Mouse (Mus musculus) limb, embryonic 13.5 days (tissue): ENCODE measurements around the gene Col19a1. TPM values are rescaled to one million over a fixed set of nuclear protein-coding genes. Genes with fewer than 3 reads are reported as not detected.

Source experiments
- ATAC-seq: fragments of 200-750 bp; cut with Nextera tagmentation; 2 replicates; pipeline ENCODE4 v1.8.0; 2017; ENCODE audit warnings: low read depth, moderate number of reproducible peaks, moderate TSS enrichment; ENCODE audit not compliant: low FRiP score
- H3K27ac ChIP-seq: fragments of 300-500 bp; sonication (generic); 2 replicates; pipeline ENCODE4 v1.5.1; 2015; ENCODE audit warnings: inconsistent platforms, mild to moderate bottlenecking, moderate library complexity
- H3K27me3 ChIP-seq: fragments of 300-500 bp; sonication (generic); 2 replicates; pipeline ENCODE4 v1.6.1; 2015; ENCODE audit warnings: mild to moderate bottlenecking, inconsistent platforms
- H3K36me3 ChIP-seq: fragments of 300-500 bp; sonication (generic); 2 replicates; pipeline ENCODE4 v1.6.1; 2015; ENCODE audit warnings: inconsistent platforms, mild to moderate bottlenecking, moderate library complexity
- H3K4me1 ChIP-seq: fragments of 300-500 bp; sonication (generic); 2 replicates; pipeline ENCODE4 v1.6.1; 2015; ENCODE audit warnings: inconsistent platforms
- H3K4me2 ChIP-seq: fragments of 300-500 bp; sonication (generic); replicated peaks from 2 replicates; pipeline ENCODE4 v1.6.1; 2015; ENCODE audit warnings: inconsistent platforms, mild to moderate bottlenecking, moderate library complexity
- H3K4me3 ChIP-seq: fragments of 300-500 bp; sonication (generic); 2 replicates; pipeline ENCODE4 v1.5.1; 2015; ENCODE audit warnings: moderate library complexity, mild to moderate bottlenecking, inconsistent platforms
- H3K9ac ChIP-seq: fragments of 300-500 bp; sonication (generic); 2 replicates; pipeline ENCODE4 v1.6.1; 2015; ENCODE audit warnings: mild to moderate bottlenecking, inconsistent platforms
- H3K9me3 ChIP-seq: fragments of 300-500 bp; sonication (generic); 2 replicates; pipeline ENCODE4 v1.6.1; 2016; ENCODE audit warnings: inconsistent platforms
- WGBS: fragments of 180-500 bp; shearing (Covaris S2); methylation state at CpG from one replicate; pipeline ENCODE4 v1.1.7; 2015; 5-methylcytosine and 5-hydroxymethylcytosine counted together
- polyA plus RNA-seq: library from polyadenylated mRNA; unstranded; fragments of >200 nt; fragmentation: Nextera tagmentation; extraction: Ambion mirVana; gene quantifications from 2 replicates; pipeline ENCODE4 v1.2.1, GENCODE M21; 2015

Col19a1 gene
- polyA plus RNA-seq, 1 experiment from 2014 or later, result 6.5 TPM

DNA sequence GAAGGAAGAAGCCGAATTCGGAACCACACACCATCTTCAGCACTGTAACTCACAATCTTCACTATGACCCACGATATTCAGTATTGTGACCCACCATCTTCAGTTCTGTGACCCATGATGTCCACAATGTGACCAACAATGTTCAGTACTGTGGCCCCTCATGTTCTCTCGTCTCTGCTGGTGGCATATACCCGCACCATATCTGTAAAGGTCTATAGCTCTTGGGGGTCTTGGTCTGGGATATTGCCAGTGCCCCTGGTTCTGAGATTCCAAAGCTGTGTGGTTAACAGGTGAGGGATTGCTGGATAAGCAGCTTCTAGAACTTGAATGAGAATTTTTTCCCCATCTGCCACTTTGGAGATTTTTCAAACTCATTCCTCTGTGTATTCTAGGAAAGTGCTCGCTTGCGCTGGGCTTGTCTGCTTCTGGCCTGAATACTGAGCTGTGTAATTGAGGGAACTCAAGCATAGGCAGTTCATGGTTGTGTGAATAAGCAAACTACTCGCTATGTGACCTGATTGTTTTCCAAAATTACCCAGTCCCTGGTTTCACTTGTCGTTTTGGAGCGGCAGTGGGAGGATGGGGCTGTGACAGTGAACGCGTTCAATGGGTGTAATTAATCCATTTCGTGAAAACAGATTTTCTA lies 225.2 kb downstream of the Col19a1 start:
- no peaks in the 10 kb centered on the region for H3K27me3 ChIP-seq
- no peak overlapping the region for H3K4me2 ChIP-seq
- ATAC-seq, result no peak
- H3K4me3 ChIP-seq, result no peak overlapping the region
- no peaks in the 10 kb centered on the region for H3K36me3 ChIP-seq
- WGBS, result 87% methylated on average over 13 of the region's 13 CpGs
- no peaks in the 10 kb centered on the region for H3K4me1 ChIP-seq
- no peaks in the 10 kb centered on the region for H3K9me3 ChIP-seq
- no peak overlapping the region for H3K27ac ChIP-seq
- no peak overlapping the region for H3K9ac ChIP-seq

- Histone ChIP-seq H3K9ac (no peak overlapping the region), H3K4me1 (no peaks in the 10 kb centered on the region), H3K4me3 (no peak overlapping the region), H3K27ac (no peak overlapping the region), H3K9me3 (no peaks in the 10 kb centered on the region), H3K4me2 (no peak overlapping the region), H3K27me3 (no peaks in the 10 kb centered on the region), H3K36me3 (no peaks in the 10 kb centered on the region)
- ATAC-seq, result no peak
- WGBS, result 79% methylated on average over 13 of the region's 13 CpGs
Measured at GRCm38 (mm10) chr1:24349462-24350217, 237.6 kb downstream of the Col19a1 start.

DNA sequence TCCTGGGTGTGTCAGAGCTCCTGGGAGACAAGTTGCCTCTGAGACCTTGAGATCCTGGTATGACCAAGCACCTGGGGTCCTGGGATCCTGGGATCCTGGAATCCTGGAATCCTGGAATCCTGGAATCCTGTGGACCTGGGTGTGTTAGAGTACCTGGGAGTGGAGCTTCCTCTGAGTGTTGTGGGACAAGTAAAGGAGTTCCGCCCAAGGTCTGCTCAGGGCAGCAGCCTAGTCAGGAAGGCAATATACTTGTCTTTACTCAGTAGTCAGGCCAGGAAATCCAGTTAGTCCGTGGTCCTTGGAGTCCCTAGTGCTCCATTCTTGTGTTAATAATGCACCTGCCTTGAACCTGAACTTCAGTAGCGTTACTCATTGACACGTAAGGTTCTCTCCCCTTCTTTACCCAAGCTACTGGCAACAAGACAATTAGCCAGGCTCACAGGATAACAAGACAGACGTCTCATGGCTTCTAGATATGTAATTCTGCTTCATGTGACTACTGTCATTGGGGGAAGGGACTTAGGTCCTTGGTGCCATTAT lies 239.6 kb downstream of the Col19a1 start:
- Histone ChIP-seq H3K9ac (no peak overlapping the region), H3K4me2 (no peak overlapping the region), H3K36me3 (no peaks in the 10 kb centered on the region), H3K9me3 (no peaks in the 10 kb centered on the region), H3K27me3 (no peaks in the 10 kb centered on the region), H3K4me1 (no peaks in the 10 kb centered on the region), H3K4me3 (no peak overlapping the region), H3K27ac (no peak overlapping the region)
- no peak for ATAC-seq
- 77% methylated on average over 5 of the region's 5 CpGs for WGBS

- Histone ChIP-seq H3K4me2 (no peak overlapping the region), H3K4me1 (no peaks in the 10 kb centered on the region), H3K9me3 (no peaks in the 10 kb centered on the region), H3K9ac (no peak overlapping the region), H3K27ac (no peak overlapping the region), H3K27me3 (no peaks in the 10 kb centered on the region), H3K36me3 (no peaks in the 10 kb centered on the region), H3K4me3 (no peak overlapping the region)
- 85% methylated on average over 10 of the region's 10 CpGs for WGBS
- no peak for ATAC-seq
Measured at GRCm38 (mm10) chr1:24337556-24338275, 249.6 kb downstream of the Col19a1 start.

GRCm38 (mm10) chr1:24336051-24336450 lies 251.2 kb downstream of the Col19a1 start:
- no peak overlapping the region for H3K9ac ChIP-seq
- no peak overlapping the region for H3K4me2 ChIP-seq
- no peak overlapping the region for H3K27ac ChIP-seq
- ATAC-seq, result no peak
- no peaks in the 10 kb centered on the region for H3K27me3 ChIP-seq
- H3K36me3 ChIP-seq, result no peaks in the 10 kb centered on the region
- WGBS, result 68% methylated on average over 3 of the region's 3 CpGs
- H3K4me1 ChIP-seq, result no peaks in the 10 kb centered on the region
- no peaks in the 10 kb centered on the region for H3K9me3 ChIP-seq
- H3K4me3 ChIP-seq, result no peak overlapping the region

DNA sequence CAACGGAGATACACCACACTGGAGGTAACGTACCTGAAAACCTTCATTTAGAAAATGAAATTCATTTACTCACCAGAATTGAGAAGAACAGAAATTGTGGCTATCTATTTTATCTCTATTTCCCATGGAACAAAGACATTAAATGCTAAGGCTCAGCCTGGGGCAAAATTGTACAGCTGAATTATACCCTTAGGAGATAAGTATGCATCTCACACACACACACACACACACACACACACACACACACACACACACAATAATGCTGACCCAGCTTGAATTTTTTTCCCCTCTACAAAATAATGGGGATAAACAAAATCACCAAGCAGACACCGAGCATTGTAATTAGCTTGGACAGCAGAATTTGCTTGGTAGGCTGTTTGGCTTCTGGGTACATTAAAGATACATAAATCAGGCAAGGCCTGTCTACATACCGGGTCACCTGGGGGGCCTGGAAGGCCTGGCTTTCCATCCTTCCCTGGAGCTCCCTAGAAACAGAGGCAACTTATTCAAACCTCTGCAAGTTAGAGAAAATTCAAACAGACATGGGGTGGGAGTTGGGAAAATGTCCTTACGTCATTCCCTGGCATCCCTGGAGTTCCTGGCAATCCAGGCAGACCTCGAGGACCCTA lies 270.2 kb downstream of the Col19a1 start:
- H3K9me3 ChIP-seq, result no peaks in the 10 kb centered on the region
- ATAC-seq, result no peak
- 58% methylated on average over 6 of the region's 6 CpGs for WGBS

GRCm38 (mm10) chr1:24316490-24316889 lies 270.8 kb downstream of the Col19a1 start:
- no peak overlapping the region for H3K4me2 ChIP-seq
- H3K9me3 ChIP-seq, result no peaks in the 10 kb centered on the region
- no peak overlapping the region for H3K27ac ChIP-seq
- 56% methylated on average over 3 of the region's 3 CpGs for WGBS
- H3K36me3 ChIP-seq, result no peaks in the 10 kb centered on the region
- no peaks in the 10 kb centered on the region for H3K4me1 ChIP-seq
- H3K9ac ChIP-seq, result no peak overlapping the region
- H3K27me3 ChIP-seq, result no peaks in the 10 kb centered on the region
- no peak overlapping the region for H3K4me3 ChIP-seq
- ATAC-seq, result no peak

More for the DNA sequence above, 270.2 kb downstream of the Col19a1 start:
- no peaks in the 10 kb centered on the region for H3K27me3 ChIP-seq
- no peak overlapping the region for H3K4me3 ChIP-seq
- no peak overlapping the region for H3K9ac ChIP-seq
- H3K4me2 ChIP-seq, result no peak overlapping the region
- H3K27ac ChIP-seq, result no peak overlapping the region
- H3K36me3 ChIP-seq, result no peaks in the 10 kb centered on the region
- no peaks in the 10 kb centered on the region for H3K4me1 ChIP-seq

DNA sequence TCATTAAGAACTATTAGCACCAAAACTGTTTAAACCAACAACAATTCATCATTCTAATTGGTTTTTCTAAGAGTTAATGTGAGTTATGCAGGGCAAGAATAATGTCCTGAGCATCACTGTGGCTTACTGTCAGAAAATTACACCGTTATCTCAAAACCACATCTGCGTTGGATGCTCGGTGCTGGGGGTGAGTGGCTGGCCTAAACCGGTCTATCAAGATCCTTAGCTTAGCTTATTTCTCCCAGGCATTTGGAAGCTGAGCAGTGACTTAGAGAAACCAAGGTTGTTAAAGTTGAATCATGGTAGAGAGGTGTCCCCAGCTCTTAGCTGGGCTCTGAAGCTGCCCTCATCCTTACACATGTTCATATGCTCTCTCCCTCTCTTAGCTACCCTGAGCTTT lies 276.4 kb downstream of the Col19a1 start:
- ATAC-seq, result no peak
- no peaks in the 10 kb centered on the region; the same call in 1 of the 2 replicates for H3K27me3 ChIP-seq
- no peak overlapping the region for H3K9ac ChIP-seq
- H3K4me1 ChIP-seq, result peaks cover 4% of the 10 kb centered on the region
- H3K27ac ChIP-seq, result no peak overlapping the region
- no peak overlapping the region for H3K4me3 ChIP-seq
- no peaks in the 10 kb centered on the region for H3K36me3 ChIP-seq
- no peak overlapping the region for H3K4me2 ChIP-seq
- WGBS, result 14% methylated on average over 4 of the region's 4 CpGs
- H3K9me3 ChIP-seq, result no peaks in the 10 kb centered on the region

GRCm38 (mm10) chr1:24310193-24310592 lies 277.1 kb downstream of the Col19a1 start:
- WGBS, result 12% methylated on average over 2 of the region's 2 CpGs
- ATAC-seq, result no peak
- Histone ChIP-seq H3K9ac (no peak overlapping the region), H3K9me3 (no peaks in the 10 kb centered on the region), H3K4me3 (no peak overlapping the region), H3K27me3 (peaks cover 4% of the 10 kb centered on the region), H3K4me2 (no peak overlapping the region), H3K27ac (no peak overlapping the region), H3K4me1 (peaks cover 4% of the 10 kb centered on the region), H3K36me3 (no peaks in the 10 kb centered on the region)

- no peak overlapping the region for H3K4me3 ChIP-seq
- H3K36me3 ChIP-seq, result no peaks in the 10 kb centered on the region
- WGBS, result 84% methylated on average over 7 of the region's 7 CpGs
- no peak overlapping the region for H3K9ac ChIP-seq
- no peak for ATAC-seq
- no peak overlapping the region for H3K27ac ChIP-seq
- H3K4me2 ChIP-seq, result no peak overlapping the region
- H3K4me1 ChIP-seq, result no peaks in the 10 kb centered on the region
- H3K27me3 ChIP-seq, result peaks cover 22% of the 10 kb centered on the region
- H3K9me3 ChIP-seq, result no peaks in the 10 kb centered on the region
Measured at GRCm38 (mm10) chr1:24303077-24303476, 284.2 kb downstream of the Col19a1 start.

DNA sequence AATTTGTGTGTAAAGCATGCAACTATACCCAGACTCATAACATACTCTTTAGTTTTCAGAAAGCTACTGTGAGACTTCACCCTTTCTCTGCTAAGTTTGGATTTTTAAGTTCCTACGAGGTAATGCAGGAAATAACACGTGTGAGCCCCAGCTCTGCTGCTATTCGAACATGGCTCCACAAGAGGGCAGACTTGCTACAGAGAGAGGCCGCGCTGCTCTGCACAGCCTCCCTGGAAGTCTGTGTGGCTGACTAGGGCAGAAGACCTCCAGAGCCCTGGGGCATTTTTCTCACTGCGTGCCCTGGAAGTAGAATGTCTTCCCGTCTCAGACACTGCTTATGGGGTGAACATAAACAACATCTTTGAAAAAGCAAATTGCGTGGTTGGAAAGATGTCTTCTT lies 284.6 kb downstream of the Col19a1 start:
- Histone ChIP-seq H3K4me1 (no peaks in the 10 kb centered on the region), H3K36me3 (no peaks in the 10 kb centered on the region), H3K4me3 (no peak overlapping the region), H3K27me3 (peaks cover 22% of the 10 kb centered on the region), H3K27ac (no peak overlapping the region), H3K4me2 (no peak overlapping the region), H3K9me3 (no peaks in the 10 kb centered on the region), H3K9ac (no peak overlapping the region)
- no peak for ATAC-seq
- 10% methylated on average over 8 of the region's 8 CpGs for WGBS

- Histone ChIP-seq H3K4me3 (no peak overlapping the region), H3K9me3 (0 out of 2 replicates have a peak, but pooled peaks cover 3% of the 10 kb centered on the region), H3K4me2 (no peak overlapping the region), H3K9ac (no peak overlapping the region), H3K4me1 (no peaks in the 10 kb centered on the region), H3K36me3 (no peaks in the 10 kb centered on the region), H3K27me3 (peaks cover 22% of the 10 kb centered on the region), H3K27ac (no peak overlapping the region)
- ATAC-seq, result no peak
- 79% methylated on average over 3 of the region's 3 CpGs for WGBS
Measured at GRCm38 (mm10) chr1:24300700-24301099, 286.6 kb downstream of the Col19a1 start.
